Mouse (Mus musculus) limb, embryonic 10.5 days (tissue): ENCODE measurements at regions not wholly inside any gene's neighbourhood (a gene's known extent, or its start where the extent isn't known, plus 50 kb on each side); places are given as distances from the start of the nearest gene placed in this dataset.
A peak's percentile ranks its signal among the peaks of the same experiment; 100 is the strongest.

Source experiments
- DNase-seq: peaks from one replicate; pipeline ENCODE4 v3.0.0-alpha.2; 2017; ENCODE audit warnings: low spot score
- H3K27ac ChIP-seq: fragments of 300-500 bp; sonication (generic); 2 replicates; pipeline ENCODE4 v1.5.1; 2016; ENCODE audit warnings: mild to moderate bottlenecking
- H3K27me3 ChIP-seq: fragments of 300-500 bp; sonication (generic); 2 replicates; pipeline ENCODE4 v1.6.1; 2016; ENCODE audit warnings: low read depth, mild to moderate bottlenecking; ENCODE audit not compliant: poor library complexity, severe bottlenecking
- H3K36me3 ChIP-seq: fragments of 300-500 bp; sonication (generic); 2 replicates; pipeline ENCODE4 v1.6.1; 2016; ENCODE audit warnings: mild to moderate bottlenecking, moderate library complexity
- H3K4me1 ChIP-seq: fragments of 300-500 bp; sonication (generic); 2 replicates; pipeline ENCODE4 v1.6.1; 2016
- H3K4me3 ChIP-seq: fragments of 300-500 bp; sonication (generic); 2 replicates; pipeline ENCODE4 v1.5.1; 2016; ENCODE audit warnings: mild to moderate bottlenecking, moderate library complexity
- H3K9me3 ChIP-seq: fragments of 300-500 bp; sonication (generic); replicated peaks from 2 replicates; pipeline ENCODE4 v1.6.1; 2016; ENCODE audit warnings: mild to moderate bottlenecking
- WGBS: fragments of 180-500 bp; shearing (Covaris S2); methylation state at CpG from one replicate; pipeline ENCODE4 v1.1.7; 2016; 5-methylcytosine and 5-hydroxymethylcytosine counted together

GRCm38 (mm10) chr9:84319338-84319737 is 394.4 kb downstream of the Bckdhb start:
- WGBS: 84% methylated on average over 2 of the region's 2 CpGs
- H3K9me3 ChIP-seq: no peaks in the 10 kb centered on the region
- H3K4me3 ChIP-seq: no peak overlapping the region
- DNase-seq: no peak
- H3K27me3 ChIP-seq: no peaks in the 10 kb centered on the region
- no peaks in the 10 kb centered on the region for H3K4me1 ChIP-seq
- no peak overlapping the region for H3K27ac ChIP-seq
- H3K36me3 ChIP-seq: no peaks in the 10 kb centered on the region

GRCm38 (mm10) chr9:84323145-84323544 is 398.2 kb downstream of the Bckdhb start:
- Histone ChIP-seq H3K36me3 (no peaks in the 10 kb centered on the region), H3K9me3 (no peaks in the 10 kb centered on the region), H3K27me3 (no peaks in the 10 kb centered on the region), H3K4me3 (no peak overlapping the region), H3K4me1 (no peaks in the 10 kb centered on the region), H3K27ac (no peak overlapping the region)
- 92% methylated on average over 2 of the region's 2 CpGs for WGBS
- DNase-seq: no peak

- no peak for DNase-seq
- WGBS: 77% methylated on average over 4 of the region's 4 CpGs
- no peaks in the 10 kb centered on the region for H3K36me3 ChIP-seq
- no peak overlapping the region for H3K4me3 ChIP-seq
- no peaks in the 10 kb centered on the region for H3K27me3 ChIP-seq
- H3K9me3 ChIP-seq: no peaks in the 10 kb centered on the region
- H3K27ac ChIP-seq: no peak overlapping the region
- no peaks in the 10 kb centered on the region for H3K4me1 ChIP-seq
Measured at GRCm38 (mm10) chr9:84331083-84331602, 406.2 kb downstream of the Bckdhb start.

- Histone ChIP-seq H3K27ac (no peak overlapping the region), H3K9me3 (no peaks in the 10 kb centered on the region), H3K27me3 (no peaks in the 10 kb centered on the region), H3K36me3 (no peaks in the 10 kb centered on the region), H3K4me1 (no peaks in the 10 kb centered on the region), H3K4me3 (no peak overlapping the region)
- 16% methylated on average over 7 of the region's 7 CpGs for WGBS
- DNase-seq: peak; percentile 87
Measured at GRCm38 (mm10) chr9:84343435-84344095, 418.6 kb downstream of the Bckdhb start.

- no peaks in the 10 kb centered on the region for H3K27me3 ChIP-seq
- no peaks in the 10 kb centered on the region for H3K9me3 ChIP-seq
- no peak for DNase-seq
- 44% methylated on average over 2 of the region's 2 CpGs for WGBS
- no peak overlapping the region for H3K4me3 ChIP-seq
- H3K27ac ChIP-seq: no peak overlapping the region
- H3K4me1 ChIP-seq: no peaks in the 10 kb centered on the region
- H3K36me3 ChIP-seq: no peaks in the 10 kb centered on the region
Measured at GRCm38 (mm10) chr9:84350223-84350622, 425.3 kb downstream of the Bckdhb start.

GRCm38 (mm10) chr9:84354409-84354808 is 429.5 kb downstream of the Bckdhb start:
- Histone ChIP-seq H3K27me3 (no peaks in the 10 kb centered on the region), H3K27ac (no peak overlapping the region), H3K4me3 (no peak overlapping the region), H3K36me3 (no peaks in the 10 kb centered on the region), H3K4me1 (no peaks in the 10 kb centered on the region), H3K9me3 (no peaks in the 10 kb centered on the region)
- 86% methylated on average over 2 of the region's 2 CpGs for WGBS
- no peak for DNase-seq

- WGBS: 99% methylated on average over 2 of the region's 2 CpGs
- no peak overlapping the region for H3K4me3 ChIP-seq
- no peak overlapping the region for H3K27ac ChIP-seq
Measured at GRCm38 (mm10) chr9:84356167-84356566, 431.2 kb downstream of the Bckdhb start.

GRCm38 (mm10) chr9:84359879-84360278 is 434.9 kb downstream of the Bckdhb start:
- 44% methylated on average over 3 of the region's 3 CpGs for WGBS
- H3K4me3 ChIP-seq: no peak overlapping the region

More at GRCm38 (mm10) chr9:84356167-84356566, 431.2 kb downstream of the Bckdhb start:
- H3K27me3 ChIP-seq: no peaks in the 10 kb centered on the region
- H3K36me3 ChIP-seq: no peaks in the 10 kb centered on the region
- no peaks in the 10 kb centered on the region for H3K9me3 ChIP-seq
- DNase-seq: no peak
- no peaks in the 10 kb centered on the region for H3K4me1 ChIP-seq

GRCm38 (mm10) chr9:84360484-84360883 is 435.5 kb downstream of the Bckdhb start:
- no peaks in the 10 kb centered on the region for H3K9me3 ChIP-seq
- WGBS: 77% methylated on average over 4 of the region's 4 CpGs
- H3K4me3 ChIP-seq: no peak overlapping the region
- no peaks in the 10 kb centered on the region for H3K36me3 ChIP-seq
- H3K27me3 ChIP-seq: no peaks in the 10 kb centered on the region
- H3K4me1 ChIP-seq: no peaks in the 10 kb centered on the region
- no peak overlapping the region for H3K27ac ChIP-seq
- DNase-seq: no peak

More at GRCm38 (mm10) chr9:84359879-84360278, 434.9 kb downstream of the Bckdhb start:
- no peaks in the 10 kb centered on the region for H3K27me3 ChIP-seq
- no peaks in the 10 kb centered on the region for H3K4me1 ChIP-seq
- DNase-seq: no peak
- H3K27ac ChIP-seq: no peak overlapping the region
- no peaks in the 10 kb centered on the region for H3K9me3 ChIP-seq
- no peaks in the 10 kb centered on the region for H3K36me3 ChIP-seq

GRCm38 (mm10) chr9:84363478-84363877 is 438.5 kb downstream of the Bckdhb start:
- WGBS: 91% methylated on average over 5 of the region's 5 CpGs

GRCm38 (mm10) chr9:84369200-84369599 is 444.3 kb downstream of the Bckdhb start:
- WGBS: 50% methylated on average over 1 of the region's 1 CpGs
- H3K27me3 ChIP-seq: no peaks in the 10 kb centered on the region
- no peak overlapping the region for H3K4me3 ChIP-seq
- no peaks in the 10 kb centered on the region for H3K9me3 ChIP-seq
- H3K4me1 ChIP-seq: peaks cover 3% of the 10 kb centered on the region; the same call in 1 of the 2 replicates
- no peak overlapping the region for H3K27ac ChIP-seq
- DNase-seq: no peak
- no peaks in the 10 kb centered on the region for H3K36me3 ChIP-seq

More at GRCm38 (mm10) chr9:84363478-84363877, 438.5 kb downstream of the Bckdhb start:
- H3K36me3 ChIP-seq: no peaks in the 10 kb centered on the region
- H3K27me3 ChIP-seq: no peaks in the 10 kb centered on the region
- DNase-seq: no peak
- no peaks in the 10 kb centered on the region for H3K9me3 ChIP-seq
- no peaks in the 10 kb centered on the region for H3K4me1 ChIP-seq
- H3K27ac ChIP-seq: no peak overlapping the region
- no peak overlapping the region for H3K4me3 ChIP-seq

GRCm38 (mm10) chr9:84370260-84370659 is 445.3 kb downstream of the Bckdhb start:
- Histone ChIP-seq H3K27ac (no peak overlapping the region), H3K9me3 (no peaks in the 10 kb centered on the region), H3K36me3 (no peaks in the 10 kb centered on the region), H3K4me3 (no peak overlapping the region), H3K4me1 (peaks cover 3% of the 10 kb centered on the region; the same call in 1 of the 2 replicates), H3K27me3 (no peaks in the 10 kb centered on the region)
- 80% methylated on average over 4 of the region's 4 CpGs for WGBS
- no peak for DNase-seq

GRCm38 (mm10) chr9:84375746-84376145 is 450.8 kb downstream of the Bckdhb start:
- no peak overlapping the region for H3K27ac ChIP-seq
- H3K9me3 ChIP-seq: no peaks in the 10 kb centered on the region
- H3K36me3 ChIP-seq: no peaks in the 10 kb centered on the region
- WGBS: 82% methylated on average over 2 of the region's 2 CpGs
- no peaks in the 10 kb centered on the region for H3K27me3 ChIP-seq
- no peaks in the 10 kb centered on the region for H3K4me1 ChIP-seq
- H3K4me3 ChIP-seq: no peak overlapping the region
- no peak for DNase-seq
